In the genomic region with DNA sequence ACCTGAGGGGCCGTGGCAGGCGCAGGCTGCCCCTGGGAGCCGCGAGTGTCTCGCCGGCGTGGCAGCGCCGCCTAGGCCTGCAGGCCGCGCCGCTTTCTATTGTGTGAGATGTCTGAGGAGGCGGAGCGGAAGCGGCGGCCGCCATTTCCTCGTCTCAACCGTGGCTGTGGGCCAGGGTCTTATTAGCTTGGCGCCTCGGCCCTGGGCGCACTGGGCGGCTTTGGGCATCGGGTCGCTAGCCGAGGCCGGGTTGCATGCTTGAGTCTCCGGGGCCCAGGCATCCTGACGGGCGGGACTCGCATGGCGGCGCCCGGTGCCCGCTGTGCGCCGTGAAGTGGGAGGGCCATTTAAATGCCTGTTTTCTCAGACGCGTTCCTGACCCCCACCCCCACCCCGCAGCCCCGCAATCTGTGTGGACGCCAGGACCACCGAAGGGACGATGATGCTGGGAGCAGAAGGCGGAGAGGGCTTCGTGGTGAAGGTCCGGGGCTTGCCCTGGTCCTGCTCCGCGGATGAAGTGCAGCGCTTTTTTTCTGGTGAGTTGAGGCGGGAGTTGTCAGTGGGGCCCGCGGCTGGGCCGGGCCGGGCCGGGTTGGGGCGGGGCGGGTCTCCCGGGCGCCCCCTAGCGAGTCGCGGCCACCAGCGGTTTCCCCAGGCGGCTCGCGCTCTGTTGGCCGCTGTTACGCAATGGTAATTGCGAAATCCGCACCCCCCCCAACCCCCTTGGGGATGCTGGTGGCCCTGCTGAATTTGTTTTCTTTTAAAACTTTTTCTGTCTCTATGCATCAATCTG, we compare ENCODE assay signal across 7 mouse cellular contexts. TPM values are rescaled to one million over a fixed set of nuclear protein-coding genes. Genes with fewer than 3 reads are reported as not detected.
A peak's percentile ranks its signal among the peaks of the same experiment; 100 is the strongest.
DNase-seq lines count a peak whose midpoint lies in the region; ATAC-seq and TF ChIP-seq lines count a peak whose summit lies in the region.

No protein-coding gene starts in this region.

- peak overlapping the region; percentile 99 for H3K9ac ChIP-seq in embryonic facial prominence, embryonic 11.5 days (replicated peaks; ENCODE audit: low read length)
- H3K9ac ChIP-seq in limb, embryonic 11.5 days (ENCODE audit: low read length): peak overlapping the region; percentile 99
- peak overlapping the region; percentile 99 for H3K9ac ChIP-seq in midbrain, embryonic 13.5 days (replicated peaks)

- 0% methylated on average over 71 of the region's 71 CpGs for WGBS in embryonic facial prominence, embryonic 11.5 days
- 1% methylated on average over 70 of the region's 71 CpGs for WGBS in limb, embryonic 11.5 days
- WGBS in midbrain, embryonic 13.5 days: under 1% methylated on average over 67 of the region's 71 CpGs
- WGBS in small intestine, adult 2 months: under 1% methylated on average over 71 of the region's 71 CpGs

- ATAC-seq in embryonic facial prominence, embryonic 11.5 days (replicated peaks; ENCODE audit: insufficient number of reproducible peaks, low FRiP score, low TSS enrichment, low read depth): peak; percentile 83
- ATAC-seq in limb, embryonic 11.5 days (ENCODE audit: insufficient number of reproducible peaks, low FRiP score, low TSS enrichment, low read depth): peak; percentile 67
- ATAC-seq in midbrain, embryonic 13.5 days: peak; percentile 85

- H3K36me3 ChIP-seq in embryonic facial prominence, embryonic 11.5 days (replicated peaks; ENCODE audit: control insufficient read depth, insufficient read depth, low read depth, low read length): peaks cover 12% of the 10 kb centered on the region
- H3K36me3 ChIP-seq in limb, embryonic 11.5 days (ENCODE audit: control insufficient read depth, insufficient read depth, low read length): peaks cover 7% of the 10 kb centered on the region
- peaks cover 20% of the 10 kb centered on the region for H3K36me3 ChIP-seq in midbrain, embryonic 13.5 days
- H3K36me3 ChIP-seq in small intestine, adult 2 months (ENCODE audit: control insufficient read depth, insufficient read depth, low read length): peaks cover 18% of the 10 kb centered on the region

- peak overlapping the region; percentile 97 for H3K27ac ChIP-seq in embryonic facial prominence, embryonic 11.5 days (replicated peaks; ENCODE audit: low read depth, low read length)
- peak overlapping the region; percentile 99 for H3K27ac ChIP-seq in limb, embryonic 11.5 days (replicated peaks; ENCODE audit: low read depth, low read length)
- H3K27ac ChIP-seq in midbrain, embryonic 13.5 days: peak overlapping the region; percentile 99
- H3K27ac ChIP-seq in small intestine, adult 2 months (ENCODE audit: insufficient read depth, low read depth, low read length): peak overlapping the region; percentile 93

- peak; percentile 68 for TF ChIP-seq CTCF in small intestine, adult 2 months (IDR thresholded peaks at IDR 0.05; ENCODE audit: extremely low read depth, insufficient read length, insufficient replicate concordance, low read depth, low read length)

- no peaks in the 10 kb centered on the region; the same call in 1 of the 2 replicates for H3K4me1 ChIP-seq in embryonic facial prominence, embryonic 11.5 days (ENCODE audit: control insufficient read depth, insufficient read depth, low read length)
- H3K4me1 ChIP-seq in limb, embryonic 11.5 days (ENCODE audit: control insufficient read depth, insufficient read depth, low read length): peaks cover 10% of the 10 kb centered on the region
- H3K4me1 ChIP-seq in midbrain, embryonic 13.5 days (replicated peaks): peaks cover 34% of the 10 kb centered on the region
- H3K4me1 ChIP-seq in small intestine, adult 2 months (ENCODE audit: control insufficient read depth, insufficient read depth, insufficient read length, low read length): peaks cover 6% of the 10 kb centered on the region; the same call in 1 of the 2 replicates

- peak overlapping the region; percentile 67 for H3K4me2 ChIP-seq in embryonic facial prominence, embryonic 11.5 days (ENCODE audit: low read depth, low read length)
- peak overlapping the region; percentile 62 for H3K4me2 ChIP-seq in limb, embryonic 11.5 days (ENCODE audit: low read depth, severe bottlenecking)
- peak overlapping the region; percentile 76 for H3K4me2 ChIP-seq in midbrain, embryonic 13.5 days (replicated peaks)

- peak overlapping the region; percentile 73 for H3K4me3 ChIP-seq in embryonic facial prominence, embryonic 11.5 days (ENCODE audit: low read depth, low read length)
- H3K4me3 ChIP-seq in limb, embryonic 11.5 days (ENCODE audit: low read depth, low read length): peak overlapping the region; percentile 99
- H3K4me3 ChIP-seq in midbrain, embryonic 13.5 days (replicated peaks): peak overlapping the region; percentile 99
- peak overlapping the region; percentile 74 for H3K4me3 ChIP-seq in small intestine, adult 2 months (ENCODE audit: low read depth, low read length)

- no peaks in the 10 kb centered on the region for H3K27me3 ChIP-seq in embryonic facial prominence, embryonic 11.5 days (ENCODE audit: control insufficient read depth, insufficient read depth, low read length)
- no peaks in the 10 kb centered on the region for H3K27me3 ChIP-seq in limb, embryonic 11.5 days (ENCODE audit: control insufficient read depth, insufficient read depth, low read length)
- H3K27me3 ChIP-seq in midbrain, embryonic 13.5 days: peaks cover 3% of the 10 kb centered on the region; the same call in 1 of the 2 replicates
- no peaks in the 10 kb centered on the region for H3K27me3 ChIP-seq in small intestine, adult 2 months (ENCODE audit: control insufficient read depth, insufficient read depth, low read length)

- H3K9me3 ChIP-seq in embryonic facial prominence, embryonic 11.5 days (replicated peaks; ENCODE audit: control insufficient read depth, low read length): no peaks in the 10 kb centered on the region
- no peaks in the 10 kb centered on the region for H3K9me3 ChIP-seq in limb, embryonic 11.5 days (ENCODE audit: control insufficient read depth, low read length)
- no peaks in the 10 kb centered on the region for H3K9me3 ChIP-seq in midbrain, embryonic 13.5 days

- peak; percentile 91 for DNase-seq in adrenal gland, postnatal 25 days
- peak; percentile 87 for DNase-seq in embryonic facial prominence, embryonic 11.5 days (ENCODE audit: low spot score)
- peak; percentile 99 for DNase-seq in heart, adult 11 months
- peak; percentile 89 for DNase-seq in kidney, adult 18-20 months
- DNase-seq in limb, embryonic 11.5 days (ENCODE audit: low spot score): peak; percentile 90

- TF ChIP-seq POLR2A in small intestine, adult 2 months (IDR thresholded peaks at IDR 0.05; ENCODE audit: low read depth, low read length): peak; percentile 30; the same call in 1 of the 2 replicates

RNA-seq across cellular contexts. Expression of gene Hnrnph1, which starts 1.3 kb away (rescaled TPM):
- total RNA-seq in adrenal gland, postnatal 25 days (2021): 310 and 324 TPM in 2 replicates
- 823 and 855 TPM in 2 replicates for polyA plus RNA-seq in embryonic facial prominence, embryonic 11.5 days (2014; fragmentation: Nextera tagmentation; extraction: Ambion mirVana)
- polyA plus RNA-seq in limb, embryonic 11.5 days (2014; fragmentation: Nextera tagmentation; extraction: Ambion mirVana): 809 and 820 TPM in 2 replicates
- polyA plus RNA-seq in midbrain, embryonic 13.5 days (2015; fragmentation: Nextera tagmentation; extraction: Ambion mirVana): 686 and 713 TPM in 2 replicates
- polyA plus RNA-seq in small intestine, adult 2 months (2012; rRNA removed): 5.9 and 11.5 TPM in 2 replicates

RNA-seq across cellular contexts. Expression of gene Cby3, which starts 23.8 kb away (rescaled TPM):
- total RNA-seq in adrenal gland, postnatal 25 days (2021): not detected in 2 replicates
- not detected in 2 replicates for polyA plus RNA-seq in embryonic facial prominence, embryonic 11.5 days (2014; fragmentation: Nextera tagmentation; extraction: Ambion mirVana)
- polyA plus RNA-seq in limb, embryonic 11.5 days (2014; fragmentation: Nextera tagmentation; extraction: Ambion mirVana): 0.28 TPM in 1 of 2 replicates, not detected in the other
- 0.40 and 0.47 TPM in 2 replicates for polyA plus RNA-seq in midbrain, embryonic 13.5 days (2015; fragmentation: Nextera tagmentation; extraction: Ambion mirVana)
- 0.15 and 0.51 TPM in 2 replicates for polyA plus RNA-seq in small intestine, adult 2 months (2012; rRNA removed)

RNA-seq across cellular contexts. Expression of gene Canx, which starts 52.6 kb away (rescaled TPM):
- total RNA-seq in adrenal gland, postnatal 25 days (2021): 362 and 433 TPM in 2 replicates
- polyA plus RNA-seq in embryonic facial prominence, embryonic 11.5 days (2014; fragmentation: Nextera tagmentation; extraction: Ambion mirVana): 247 and 265 TPM in 2 replicates
- polyA plus RNA-seq in limb, embryonic 11.5 days (2014; fragmentation: Nextera tagmentation; extraction: Ambion mirVana): 242 and 250 TPM in 2 replicates
- polyA plus RNA-seq in midbrain, embryonic 13.5 days (2015; fragmentation: Nextera tagmentation; extraction: Ambion mirVana): 262 TPM in 2 replicates
- polyA plus RNA-seq in small intestine, adult 2 months (2012; rRNA removed): 12.0 and 31.9 TPM in 2 replicates

RNA-seq across cellular contexts. Expression of gene Rufy1, which starts 52.8 kb away (rescaled TPM):
- total RNA-seq in adrenal gland, postnatal 25 days (2021): 37.8 and 41.8 TPM in 2 replicates
- polyA plus RNA-seq in embryonic facial prominence, embryonic 11.5 days (2014; fragmentation: Nextera tagmentation; extraction: Ambion mirVana): 22.9 and 24.4 TPM in 2 replicates
- polyA plus RNA-seq in limb, embryonic 11.5 days (2014; fragmentation: Nextera tagmentation; extraction: Ambion mirVana): 28.1 and 28.6 TPM in 2 replicates
- polyA plus RNA-seq in midbrain, embryonic 13.5 days (2015; fragmentation: Nextera tagmentation; extraction: Ambion mirVana): 25.0 and 27.4 TPM in 2 replicates
- 8.0 and 15.8 TPM in 2 replicates for polyA plus RNA-seq in small intestine, adult 2 months (2012; rRNA removed)

Comparison
In these comparisons a context has a peak if more than half of its experiments do, and no peak if none do; other contexts are left out.
1. Peak in every context shown above with its lines: DNase-seq, ATAC-seq, H3K4me3 ChIP-seq and H3K27ac ChIP-seq.
2. RNA of gene Hnrnph1, which starts 1.3 kb away (polyA plus RNA-seq): 823 to 855 TPM in embryonic facial prominence, embryonic 11.5 days, 809 to 820 TPM in limb, embryonic 11.5 days and 686 to 713 TPM in midbrain, embryonic 13.5 days; 5.9 to 11.5 TPM in small intestine, adult 2 months; every median in the first group is over 10 times any median in the second.